Mouse (Mus musculus) stomach, embryonic 16.5 days (tissue): ENCODE measurements around the gene Tspan4. TPM values are rescaled to one million over a fixed set of nuclear protein-coding genes. Genes with fewer than 3 reads are reported as not detected.

ENCODE experiments used
- ATAC-seq: fragments of 200-750 bp; cut with Nextera tagmentation; 2 replicates; pipeline ENCODE4 v1.8.0; 2017; ENCODE audit warnings: moderate number of reproducible peaks, moderate TSS enrichment; ENCODE audit not compliant: insufficient read depth, low FRiP score
- H3K27ac ChIP-seq: fragments of 300-500 bp; sonication (generic); 2 replicates; pipeline ENCODE4 v1.5.1; 2014; ENCODE audit warnings: low read length
- H3K27me3 ChIP-seq: fragments of 300-500 bp; sonication (generic); 2 replicates; pipeline ENCODE4 v1.6.1; 2014; ENCODE audit warnings: low read length, control low read depth, mixed read lengths; ENCODE audit not compliant: control insufficient read depth, insufficient read depth
- H3K36me3 ChIP-seq: fragments of 300-500 bp; sonication (generic); 2 replicates; pipeline ENCODE4 v1.6.1; 2014; ENCODE audit warnings: low read length; ENCODE audit not compliant: control insufficient read depth, insufficient read depth
- H3K4me1 ChIP-seq: fragments of 300-500 bp; sonication (generic); 2 replicates; pipeline ENCODE4 v1.6.1; 2014; ENCODE audit warnings: low read length, control low read depth, mixed read lengths; ENCODE audit not compliant: control insufficient read depth, insufficient read depth
- H3K4me2 ChIP-seq: fragments of 300-500 bp; sonication (generic); 2 replicates; pipeline ENCODE4 v1.6.1; 2014; ENCODE audit warnings: low read depth, low read length, mixed read lengths
- H3K4me3 ChIP-seq: fragments of 300-500 bp; sonication (generic); replicated peaks from 2 replicates; pipeline ENCODE4 v1.5.1; 2014; ENCODE audit warnings: mild to moderate bottlenecking, low read length
- H3K9ac ChIP-seq: fragments of 300-500 bp; sonication (generic); 2 replicates; pipeline ENCODE4 v1.6.1; 2014; ENCODE audit warnings: low read length
- H3K9me3 ChIP-seq: fragments of 300-500 bp; sonication (generic); replicated peaks from 2 replicates; pipeline ENCODE4 v1.6.1; 2016; ENCODE audit warnings: low read length, control low read depth; ENCODE audit not compliant: control insufficient read depth
- WGBS: fragments of 180-500 bp; shearing (Covaris S2); extraction: QIAGEN DNeasy Blood & Tissue Kit; methylation state at CpG from one replicate; pipeline ENCODE4 v1.1.7; 2014; 5-methylcytosine and 5-hydroxymethylcytosine counted together
- polyA plus RNA-seq: library from polyadenylated mRNA; unstranded; fragments of >200 nt; fragmentation: Nextera tagmentation; extraction: Ambion mirVana; gene quantifications from 2 replicates; pipeline ENCODE4 v1.2.1, GENCODE M21; 2015

Tspan4 gene
- polyA plus RNA-seq, 1 experiment from 2014 or later: 69.6 TPM

DNA sequence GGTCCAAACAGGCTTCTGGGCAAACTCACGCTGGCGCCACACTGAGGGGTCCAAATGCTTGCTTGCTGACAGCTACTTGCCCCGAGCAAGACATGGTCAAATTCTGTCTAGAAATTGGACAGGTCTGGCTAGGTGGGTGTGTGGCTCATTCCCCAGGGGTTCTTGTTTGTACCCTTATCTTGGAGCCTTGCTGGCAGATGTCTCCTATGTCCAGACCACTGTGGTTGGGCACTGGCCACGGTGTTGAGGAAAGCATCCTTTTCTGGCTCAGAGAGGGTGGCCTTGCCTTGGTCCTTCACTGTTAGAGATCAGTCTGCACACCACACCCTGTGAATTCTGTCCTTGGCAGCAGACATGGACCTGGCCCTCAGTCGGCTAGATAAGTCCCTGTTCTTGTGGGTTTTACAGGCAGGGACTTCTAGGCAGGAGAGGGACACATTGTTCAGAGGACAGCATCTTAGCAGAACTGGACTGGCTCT is 3.3 kb downstream of the Tspan4 start:
- Histone ChIP-seq H3K9ac (0 out of 2 replicates have a peak overlapping the region, but pooled peaks have one; percentile 82), H3K4me3 (no peak overlapping the region), H3K27me3 (0 out of 2 replicates have a peak, but pooled peaks cover 8% of the 10 kb centered on the region), H3K9me3 (no peaks in the 10 kb centered on the region), H3K27ac (peak overlapping the region; percentile 97; the same call in 1 of the 2 replicates), H3K4me1 (peaks cover 55% of the 10 kb centered on the region), H3K4me2 (no peak overlapping the region), H3K36me3 (no peaks in the 10 kb centered on the region)
- no peak for ATAC-seq
- WGBS: 63% methylated on average over 5 of the region's 5 CpGs

DNA sequence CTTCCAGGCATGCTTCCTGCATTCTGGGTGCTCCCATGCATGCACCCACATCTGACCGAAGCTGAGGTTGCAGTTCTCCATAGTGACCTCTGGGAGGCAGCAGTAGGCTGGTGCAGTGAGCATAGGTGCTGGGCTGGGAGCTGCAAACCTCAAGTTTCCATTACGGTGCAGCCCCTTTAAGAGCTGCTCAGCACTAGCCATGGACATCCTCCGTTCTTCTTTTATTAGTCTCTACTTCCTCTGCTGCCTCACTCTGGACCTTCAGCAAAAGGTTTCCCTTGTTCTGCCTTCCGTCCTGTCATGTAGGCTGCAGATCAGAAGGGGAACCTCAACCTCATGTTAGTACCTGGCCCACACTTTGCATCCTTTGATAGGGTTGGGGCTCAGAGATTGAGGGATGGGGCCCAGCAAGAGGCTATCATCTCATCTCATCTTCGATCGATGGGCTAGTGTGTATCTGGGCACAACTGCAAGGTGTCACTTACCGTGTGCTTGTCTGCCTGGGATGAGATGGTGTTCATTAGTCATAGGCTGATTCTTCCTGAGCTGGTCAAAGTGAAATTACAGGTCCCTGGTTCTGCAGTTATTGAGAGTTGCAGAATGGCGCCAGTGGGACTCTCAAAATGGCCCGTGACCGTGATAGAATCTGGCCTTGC is 5.9 kb downstream of the Tspan4 start:
- Histone ChIP-seq H3K4me2 (peak overlapping the region; percentile 88), H3K27ac (no peak overlapping the region), H3K9me3 (no peaks in the 10 kb centered on the region), H3K36me3 (no peaks in the 10 kb centered on the region), H3K4me3 (no peak overlapping the region), H3K4me1 (peaks cover 49% of the 10 kb centered on the region), H3K9ac (no peak overlapping the region), H3K27me3 (0 out of 2 replicates have a peak, but pooled peaks cover 8% of the 10 kb centered on the region)
- 10% methylated on average over 10 of the region's 10 CpGs for WGBS
- no peak for ATAC-seq

DNA sequence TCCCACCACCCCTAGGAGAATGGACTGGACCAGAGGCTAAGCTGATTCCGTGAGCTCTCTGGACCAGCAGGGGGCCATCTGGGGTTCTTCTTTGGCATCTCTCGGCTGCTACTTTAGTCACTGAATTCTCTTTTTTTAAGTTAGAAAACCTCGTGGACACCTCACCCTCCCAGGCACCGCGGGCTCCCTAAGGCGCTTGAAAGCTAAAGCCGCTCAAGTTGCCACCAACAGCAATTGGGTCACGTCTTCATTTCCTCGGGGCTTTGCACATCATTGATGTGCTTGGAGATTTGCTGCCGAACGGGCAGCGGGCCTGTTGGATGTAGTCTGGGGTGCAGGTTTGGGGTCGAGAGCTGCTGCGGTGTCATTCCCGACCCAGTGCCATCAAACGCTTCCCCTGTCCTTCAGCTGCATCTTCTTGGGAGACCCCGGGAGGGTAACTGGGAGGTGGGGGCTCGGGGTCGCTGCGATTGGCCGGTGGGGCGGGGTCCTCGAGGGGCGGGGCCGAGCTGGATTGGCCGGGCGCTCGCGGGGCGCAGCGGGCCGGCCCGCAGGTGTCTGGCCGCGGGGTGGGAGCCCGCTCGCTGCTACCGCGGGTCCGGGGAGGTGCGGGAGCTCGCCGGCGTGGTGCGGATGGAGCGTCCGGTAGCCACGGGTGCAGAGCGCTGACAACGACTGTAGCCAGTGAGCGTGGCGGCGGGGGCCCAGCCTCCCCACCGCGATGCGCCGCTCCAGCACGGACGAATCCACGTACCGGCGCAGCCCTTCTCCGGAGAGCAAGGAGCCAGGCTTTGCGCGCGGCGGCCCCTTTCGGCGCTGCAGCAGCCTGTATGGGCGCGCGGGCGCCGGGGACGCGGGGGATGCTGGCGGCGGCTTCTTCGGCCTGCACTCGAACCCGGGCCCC is 6.7 kb downstream of the Tspan4 start:
- Histone ChIP-seq H3K9ac (peak overlapping the region; percentile 64), H3K4me1 (peaks cover 42% of the 10 kb centered on the region), H3K27ac (no peak overlapping the region), H3K9me3 (no peaks in the 10 kb centered on the region), H3K4me2 (peak overlapping the region; percentile 88), H3K4me3 (peak overlapping the region; percentile 49), H3K27me3 (0 out of 2 replicates have a peak, but pooled peaks cover 8% of the 10 kb centered on the region), H3K36me3 (no peaks in the 10 kb centered on the region)
- WGBS: under 1% methylated on average over 81 of the region's 81 CpGs
- ATAC-seq: peak; percentile 12; the same call in 1 of the 2 replicates

DNA sequence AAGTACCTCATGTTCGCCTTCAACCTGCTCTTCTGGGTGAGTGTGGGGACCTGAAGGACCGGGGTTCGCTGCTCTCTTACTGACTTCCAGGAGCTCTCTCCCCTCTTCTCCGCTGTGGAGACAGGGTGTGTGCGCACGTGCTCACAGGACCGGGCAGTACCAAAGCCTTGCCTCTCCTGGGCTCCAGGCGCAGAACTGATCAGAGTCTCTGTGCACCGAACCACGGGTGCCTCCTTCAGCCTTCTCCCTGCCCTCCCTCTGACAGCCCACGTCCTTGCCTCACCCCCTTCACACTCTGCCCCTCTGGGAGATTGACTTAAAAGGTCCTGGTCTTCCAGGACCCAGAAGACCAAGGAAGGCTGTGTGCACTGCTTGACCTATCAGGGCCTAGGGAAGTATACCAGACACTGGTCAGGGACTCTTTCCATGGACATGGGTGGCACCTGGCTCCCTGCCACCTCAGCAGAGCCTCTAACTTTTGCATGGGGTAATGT is 7.5 kb downstream of the Tspan4 start:
- no peaks in the 10 kb centered on the region for H3K36me3 ChIP-seq
- peaks cover 33% of the 10 kb centered on the region for H3K4me1 ChIP-seq
- H3K4me2 ChIP-seq: peak overlapping the region; percentile 88
- peak overlapping the region; percentile 64 for H3K9ac ChIP-seq
- no peaks in the 10 kb centered on the region for H3K9me3 ChIP-seq
- no peak overlapping the region for H3K27ac ChIP-seq
- 0 out of 2 replicates have a peak, but pooled peaks cover 8% of the 10 kb centered on the region for H3K27me3 ChIP-seq
- no peak for ATAC-seq
- WGBS: 19% methylated on average over 11 of the region's 11 CpGs
- H3K4me3 ChIP-seq: peak overlapping the region; percentile 49

DNA sequence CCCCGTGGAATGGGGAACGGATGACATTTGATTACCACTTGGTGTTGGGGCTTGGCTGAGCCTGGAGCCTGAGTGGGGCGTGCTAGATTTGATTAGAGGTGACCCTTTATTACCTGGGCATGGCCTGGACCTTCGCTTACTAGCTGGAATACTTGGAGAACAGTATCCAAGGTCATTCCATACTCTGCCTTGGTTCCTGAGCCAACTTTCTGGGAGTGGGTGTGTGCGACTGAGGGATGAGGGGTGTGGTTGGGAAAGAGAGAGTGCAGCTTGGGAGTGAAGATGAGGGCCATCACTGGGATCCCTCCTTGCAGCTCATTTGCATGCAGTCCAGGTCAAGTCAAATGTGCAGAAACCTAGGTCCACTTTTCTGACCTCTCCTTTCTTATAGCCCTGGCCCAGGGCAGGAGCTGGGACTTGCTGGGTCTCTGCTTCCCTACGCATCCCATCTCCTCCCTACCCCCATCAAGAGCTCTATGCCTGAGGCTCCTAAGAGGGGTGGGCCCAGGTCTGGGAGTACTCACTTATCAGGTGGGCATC is 8.1 kb downstream of the Tspan4 start:
- 0 out of 2 replicates have a peak, but pooled peaks cover 8% of the 10 kb centered on the region for H3K27me3 ChIP-seq
- no peaks in the 10 kb centered on the region for H3K9me3 ChIP-seq
- 78% methylated on average over 6 of the region's 6 CpGs for WGBS
- no peak overlapping the region for H3K4me3 ChIP-seq
- no peak overlapping the region for H3K4me2 ChIP-seq
- no peaks in the 10 kb centered on the region for H3K36me3 ChIP-seq
- H3K27ac ChIP-seq: no peak overlapping the region
- no peak for ATAC-seq
- peaks cover 27% of the 10 kb centered on the region for H3K4me1 ChIP-seq
- H3K9ac ChIP-seq: no peak overlapping the region

DNA sequence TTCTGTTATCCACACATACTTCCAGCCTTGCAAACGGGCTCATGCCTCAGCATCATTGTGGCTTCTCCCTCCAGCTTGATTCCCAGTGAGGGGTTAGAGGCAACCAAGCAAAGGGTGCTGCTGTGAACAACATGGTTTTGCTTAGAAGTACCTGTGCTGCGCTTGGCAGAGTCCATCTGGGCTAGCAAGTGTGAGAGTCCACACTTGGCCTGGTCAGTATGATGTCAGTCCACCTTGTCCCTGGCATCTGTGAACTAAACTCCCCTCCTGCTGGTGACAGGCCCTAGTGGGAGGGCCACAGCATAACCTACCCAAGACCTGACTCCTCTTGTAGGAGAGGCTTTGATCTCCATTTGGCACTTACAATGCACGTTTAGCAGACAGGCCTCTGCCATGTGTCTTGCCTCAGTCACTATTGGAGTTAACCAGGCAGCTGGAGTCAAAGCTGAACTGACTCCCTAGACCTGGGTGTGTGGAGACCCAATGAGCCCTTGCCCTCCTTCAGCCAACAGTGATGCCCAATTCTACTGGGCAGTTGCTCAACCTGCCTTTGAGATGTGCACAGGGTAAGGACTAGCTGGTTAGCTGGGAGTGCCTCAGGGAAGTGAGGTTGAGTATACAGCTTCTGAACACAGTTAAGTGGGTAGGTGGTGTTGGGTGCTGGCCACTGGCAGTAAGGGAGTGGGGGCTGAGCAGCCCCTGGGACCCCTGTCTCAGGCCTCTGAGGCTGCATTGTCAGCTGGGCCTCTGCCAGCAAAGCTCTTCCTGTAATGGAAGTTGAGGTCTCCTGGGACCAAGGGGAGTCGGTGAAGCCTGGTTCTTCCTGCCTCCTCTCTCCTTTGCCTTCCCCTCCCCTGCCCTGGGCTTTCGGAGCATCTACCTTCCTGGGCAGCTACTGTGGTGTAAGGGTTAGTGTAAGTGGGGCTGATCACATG is 9.4 kb downstream of the Tspan4 start:
- no peak for ATAC-seq
- Histone ChIP-seq H3K36me3 (no peaks in the 10 kb centered on the region), H3K4me3 (no peak overlapping the region), H3K4me1 (peaks cover 24% of the 10 kb centered on the region), H3K4me2 (no peak overlapping the region), H3K9me3 (no peaks in the 10 kb centered on the region), H3K27me3 (0 out of 2 replicates have a peak, but pooled peaks cover 8% of the 10 kb centered on the region), H3K9ac (no peak overlapping the region), H3K27ac (no peak overlapping the region)
- WGBS: 67% methylated on average over 5 of the region's 5 CpGs

DNA sequence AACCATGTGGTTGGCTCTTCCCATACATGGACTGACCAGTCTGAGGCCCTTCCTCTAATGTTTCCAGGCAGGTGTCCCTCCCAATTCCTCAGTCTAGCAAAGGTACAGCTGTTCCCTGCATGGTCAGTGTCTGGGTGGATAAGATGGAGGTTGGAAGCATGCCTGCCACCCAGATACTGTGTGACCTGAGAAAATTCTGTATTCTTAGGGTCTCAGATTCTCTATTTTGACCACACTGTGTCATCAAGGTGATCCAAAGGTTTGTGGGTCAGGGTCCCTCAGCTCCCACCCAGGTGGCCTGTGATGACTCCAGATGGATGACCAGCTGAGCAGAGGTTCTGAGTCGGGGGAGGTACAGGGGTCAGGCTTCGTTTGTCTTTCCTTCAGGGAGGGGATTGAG is 10.1 kb downstream of the Tspan4 start:
- Histone ChIP-seq H3K27ac (no peak overlapping the region), H3K4me2 (no peak overlapping the region), H3K27me3 (0 out of 2 replicates have a peak, but pooled peaks cover 8% of the 10 kb centered on the region), H3K36me3 (0 out of 2 replicates have a peak, but pooled peaks cover 2% of the 10 kb centered on the region), H3K4me1 (peaks cover 24% of the 10 kb centered on the region), H3K9ac (no peak overlapping the region), H3K9me3 (no peaks in the 10 kb centered on the region), H3K4me3 (no peak overlapping the region)
- WGBS: 66% methylated on average over 2 of the region's 2 CpGs
- ATAC-seq: no peak

DNA sequence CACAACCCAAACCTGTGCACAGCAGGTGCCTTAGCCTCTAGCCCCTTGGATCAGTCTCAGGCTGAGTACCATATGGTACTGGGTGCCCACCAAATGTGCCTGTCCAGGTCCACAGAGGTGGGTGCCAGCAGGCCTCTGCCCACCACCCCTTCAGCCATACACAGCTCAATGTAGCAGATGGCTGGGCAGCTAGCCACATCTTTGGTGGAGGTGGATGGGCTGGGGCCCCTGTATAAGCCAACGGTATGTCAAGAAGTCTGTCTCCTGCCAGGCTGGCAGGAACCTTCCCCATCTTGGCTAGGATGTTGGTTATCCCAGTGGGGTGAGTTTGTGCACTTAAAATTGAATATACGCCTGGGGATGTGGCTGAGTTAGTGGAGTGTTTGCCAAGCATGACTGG is 10.6 kb downstream of the Tspan4 start:
- H3K9me3 ChIP-seq: no peaks in the 10 kb centered on the region
- no peak overlapping the region for H3K4me3 ChIP-seq
- H3K36me3 ChIP-seq: 0 out of 2 replicates have a peak, but pooled peaks cover 3% of the 10 kb centered on the region
- no peak for ATAC-seq
- H3K4me2 ChIP-seq: no peak overlapping the region
- no peak overlapping the region for H3K9ac ChIP-seq
- H3K4me1 ChIP-seq: peaks cover 24% of the 10 kb centered on the region
- H3K27ac ChIP-seq: no peak overlapping the region
- 78% methylated on average over 2 of the region's 2 CpGs for WGBS
- 0 out of 2 replicates have a peak, but pooled peaks cover 8% of the 10 kb centered on the region for H3K27me3 ChIP-seq
